Mouse (Mus musculus): Measurements from ENCODE around the gene Cyfip1. TPM values are rescaled to one million over a fixed set of nuclear protein-coding genes. Genes with fewer than 3 reads are reported as not detected.

The Cyfip1 gene
- polyA plus RNA-seq, 2 experiments, result 6.4 to 16.1 TPM

DNA sequence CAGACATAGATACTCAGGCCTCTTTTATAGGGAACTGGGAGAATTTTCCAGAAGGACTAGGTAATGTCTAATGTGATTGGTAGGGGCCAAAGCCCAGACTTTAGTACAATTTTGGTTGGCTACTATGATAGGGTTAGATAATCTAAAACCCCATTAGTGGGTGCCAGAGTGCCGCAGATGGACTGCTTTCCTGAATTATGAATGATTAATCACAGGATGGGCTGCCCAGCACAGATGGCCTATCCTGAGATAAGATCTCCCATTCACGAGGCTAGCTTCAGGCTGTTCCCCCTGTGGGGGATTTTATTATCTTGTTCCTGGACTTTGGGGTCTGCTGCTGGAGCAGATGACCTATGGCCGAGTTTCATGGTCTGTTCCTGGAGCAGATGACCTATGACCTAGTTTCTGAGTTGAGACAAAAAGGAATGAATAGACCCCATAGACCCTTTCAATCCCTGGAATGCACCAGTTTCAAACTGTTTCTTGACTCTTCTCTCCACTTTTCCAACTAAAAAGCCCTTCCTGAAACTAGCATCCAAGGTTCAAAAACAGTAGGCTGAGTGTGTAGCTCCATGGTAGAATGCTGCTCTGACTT, 125.4 kb downstream of the Cyfip1 start:
- WGBS (ENCODE audit: insufficient replicate concordance), result 38% methylated on average over 3 of the region's 3 CpGs
- ATAC-seq (ENCODE audit: insufficient read depth) (no peak), DNase-seq (ENCODE audit: low read depth in 3 of 3, low spot score in 3 of 3) (no peak)
- Histone ChIP-seq H3K36me3 (replicated peaks; ENCODE audit: control insufficient read depth, insufficient read depth, low read depth) (no peaks in the 10 kb centered on the region), H3K9me3 (ENCODE audit: control insufficient read depth, low read length) (no peaks in the 10 kb centered on the region), H3K4me1 (replicated peaks; ENCODE audit: control insufficient read depth in 2 of 2, insufficient read depth in 2 of 2, low read length in 1 of 2) (peaks cover 20 to 24% of the 10 kb centered on the region in 2 experiments), H3K27ac (no peak overlapping the region), H3K27me3 (ENCODE audit: control insufficient read depth, insufficient read depth, low read length) (no peaks in the 10 kb centered on the region), H3K4me2 (ENCODE audit: low read depth) (no peak overlapping the region), H3K4me3 (ENCODE audit: insufficient read depth in 1 of 2, low read depth in 2 of 2, low read length in 2 of 2) (no peak overlapping the region), H3K9ac (replicated peaks) (no peak overlapping the region)
- no peak for TF ChIP-seq EP300 (IDR thresholded peaks at IDR 0.05; ENCODE audit: low read depth)
- TF ChIP-seq CTCF (IDR thresholded peaks at IDR 0.05; ENCODE audit: low read depth), result no peak

DNA sequence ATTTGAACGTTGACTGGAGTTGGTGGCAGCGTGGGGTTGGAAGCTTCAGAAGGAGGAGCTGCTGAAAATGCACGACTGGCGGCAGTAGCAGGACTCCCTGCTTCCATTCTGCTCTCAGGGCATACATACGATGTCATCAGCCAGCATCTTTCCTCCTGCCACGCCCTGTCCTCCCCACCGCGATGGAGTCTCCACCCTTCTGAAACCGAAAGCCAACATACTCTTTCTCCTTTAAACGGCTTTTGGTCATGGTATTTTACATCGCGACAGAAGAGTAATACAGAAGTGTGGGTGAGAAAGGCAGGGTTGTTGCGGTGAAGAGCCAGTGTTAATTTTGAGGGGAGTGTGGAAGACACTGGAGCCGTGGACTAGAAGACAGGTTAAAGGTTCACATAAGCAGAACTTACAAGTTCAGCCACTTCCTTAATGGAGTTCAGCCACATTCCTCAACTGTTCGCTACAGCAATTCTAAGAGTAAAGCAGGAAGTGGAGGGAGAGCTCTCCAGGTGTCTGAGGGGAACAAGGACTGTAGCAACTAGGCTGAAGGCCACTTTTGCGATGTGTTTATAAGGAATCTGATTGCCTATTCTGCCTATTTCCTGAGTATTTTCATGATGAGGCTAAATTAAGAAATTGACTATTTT, 126.8 kb downstream of the Cyfip1 start:
- Histone ChIP-seq H3K9ac (replicated peaks) (peak overlapping the region; percentile 65), H3K9me3 (ENCODE audit: control insufficient read depth, low read length) (no peaks in the 10 kb centered on the region), H3K4me2 (ENCODE audit: low read depth) (peak overlapping the region; percentile 67), H3K36me3 (replicated peaks; ENCODE audit: control insufficient read depth, insufficient read depth, low read depth) (no peaks in the 10 kb centered on the region), H3K4me3 (ENCODE audit: insufficient read depth in 1 of 2, low read depth in 2 of 2, low read length in 2 of 2) (peak overlapping the region; percentile 57 to 79), H3K4me1 (replicated peaks; ENCODE audit: control insufficient read depth in 2 of 2, insufficient read depth in 2 of 2, low read length in 1 of 2) (peaks cover 12 to 19% of the 10 kb centered on the region in 2 experiments), H3K27ac (peak overlapping the region; percentile 5), H3K27me3 (ENCODE audit: control insufficient read depth, insufficient read depth, low read length) (no peaks in the 10 kb centered on the region)
- DNase-seq (ENCODE audit: low read depth in 3 of 3, low spot score in 3 of 3), result peak; percentile 24 to 74 (median 34)
- no peak for TF ChIP-seq EP300 (IDR thresholded peaks at IDR 0.05; ENCODE audit: low read depth)
- TF ChIP-seq CTCF (IDR thresholded peaks at IDR 0.05; ENCODE audit: low read depth), result peak; percentile 33; the same call in 1 of the 2 replicates
- ATAC-seq (ENCODE audit: insufficient read depth), result peak; percentile 88
- 10% methylated on average over 16 of the region's 16 CpGs for WGBS (ENCODE audit: insufficient replicate concordance)

GRCm38 (mm10) chr7:55969415-55969814, 127.9 kb downstream of the Cyfip1 start:
- H3K4me2 ChIP-seq (ENCODE audit: low read depth), result no peak overlapping the region; the same call in 1 of the 2 replicates
- no peak for DNase-seq (ENCODE audit: low read depth in 3 of 3, low spot score in 3 of 3)

GRCm38 (mm10) chr7:55974429-55974828, 132.9 kb downstream of the Cyfip1 start:
- TF ChIP-seq CTCF (IDR thresholded peaks at IDR 0.05; ENCODE audit: low read depth), result peak; percentile 60
- TF ChIP-seq EP300 (IDR thresholded peaks at IDR 0.05; ENCODE audit: low read depth), result no peak
- Histone ChIP-seq H3K9ac (replicated peaks) (no peak overlapping the region), H3K4me3 (ENCODE audit: insufficient read depth in 1 of 2, low read depth in 2 of 2, low read length in 2 of 2) (no peak overlapping the region), H3K9me3 (ENCODE audit: control insufficient read depth, low read length) (no peaks in the 10 kb centered on the region), H3K27ac (no peak overlapping the region), H3K27me3 (ENCODE audit: control insufficient read depth, insufficient read depth, low read length) (no peaks in the 10 kb centered on the region), H3K4me2 (ENCODE audit: low read depth) (no peak overlapping the region), H3K36me3 (replicated peaks; ENCODE audit: control insufficient read depth, insufficient read depth, low read depth) (peaks cover 10% of the 10 kb centered on the region), H3K4me1 (replicated peaks; ENCODE audit: control insufficient read depth in 2 of 2, insufficient read depth in 2 of 2, low read length in 1 of 2) (peaks cover 0 to 1% of the 10 kb centered on the region in 2 experiments; a peak in 1 of 4 replicates)
- WGBS (ENCODE audit: insufficient replicate concordance), result 91% methylated on average over 2 of the region's 2 CpGs
- DNase-seq (ENCODE audit: low read depth in 3 of 3, low spot score in 3 of 3), result no peak
- no peak for ATAC-seq (ENCODE audit: insufficient read depth)

More at GRCm38 (mm10) chr7:55969415-55969814, 127.9 kb downstream of the Cyfip1 start:
- peaks cover 11 to 15% of the 10 kb centered on the region in 2 experiments for H3K4me1 ChIP-seq (replicated peaks; ENCODE audit: control insufficient read depth in 2 of 2, insufficient read depth in 2 of 2, low read length in 1 of 2)
- H3K9ac ChIP-seq (replicated peaks), result 0 out of 2 replicates have a peak overlapping the region, but pooled peaks have one; percentile 13
- ATAC-seq (ENCODE audit: insufficient read depth), result no peak
- H3K27me3 ChIP-seq (ENCODE audit: control insufficient read depth, insufficient read depth, low read length), result no peaks in the 10 kb centered on the region
- no peaks in the 10 kb centered on the region for H3K36me3 ChIP-seq (replicated peaks; ENCODE audit: control insufficient read depth, insufficient read depth, low read depth)
- WGBS (ENCODE audit: insufficient replicate concordance), result 13% methylated on average over 1 of the region's 1 CpGs
- no peak overlapping the region for H3K4me3 ChIP-seq (ENCODE audit: insufficient read depth in 1 of 2, low read depth in 2 of 2, low read length in 2 of 2)
- no peaks in the 10 kb centered on the region for H3K9me3 ChIP-seq (ENCODE audit: control insufficient read depth, low read length)
- TF ChIP-seq EP300 (IDR thresholded peaks at IDR 0.05; ENCODE audit: low read depth) (no peak), CTCF (IDR thresholded peaks at IDR 0.05; ENCODE audit: low read depth) (no peak)
- peak overlapping the region; percentile 30; the same call in 1 of the 2 replicates for H3K27ac ChIP-seq

GRCm38 (mm10) chr7:55981511-55981910, 140.0 kb downstream of the Cyfip1 start:
- no peaks in the 10 kb centered on the region for H3K27me3 ChIP-seq (ENCODE audit: control insufficient read depth, insufficient read depth, low read length)
- TF ChIP-seq CTCF (IDR thresholded peaks at IDR 0.05; ENCODE audit: low read depth) (no peak), EP300 (IDR thresholded peaks at IDR 0.05; ENCODE audit: low read depth) (peak; percentile 71)
- H3K4me1 ChIP-seq (replicated peaks; ENCODE audit: control insufficient read depth in 2 of 2, insufficient read depth in 2 of 2, low read length in 1 of 2), result peaks cover 24 to 30% of the 10 kb centered on the region in 2 experiments
- WGBS (ENCODE audit: insufficient replicate concordance), result 52% methylated on average over 2 of the region's 2 CpGs
- DNase-seq (ENCODE audit: low read depth in 3 of 3, low spot score in 3 of 3), result peak in 1 of 3 experiments; percentile 24
- H3K27ac ChIP-seq, result peak overlapping the region; percentile 74
- H3K9ac ChIP-seq (replicated peaks), result no peak overlapping the region; the same call in 1 of the 2 replicates
- H3K4me3 ChIP-seq (ENCODE audit: insufficient read depth in 1 of 2, low read depth in 2 of 2, low read length in 2 of 2), result no peak overlapping the region
- H3K4me2 ChIP-seq (ENCODE audit: low read depth), result peak overlapping the region; percentile 31
- peaks cover 24% of the 10 kb centered on the region for H3K36me3 ChIP-seq (replicated peaks; ENCODE audit: control insufficient read depth, insufficient read depth, low read depth)
- no peaks in the 10 kb centered on the region for H3K9me3 ChIP-seq (ENCODE audit: control insufficient read depth, low read length)
- peak; percentile 75 for ATAC-seq (ENCODE audit: insufficient read depth)

Other genes starting within 250 kb of the Cyfip1 start
- gene Siglech, start 73.6 kb upstream of the Cyfip1 start, polyA plus RNA-seq (2012; rRNA removed), result 0.17 and 0.25 TPM in 2 replicates
- 0.24 and 0.42 TPM in 2 replicates for gene Siglech, start 73.6 kb upstream of the Cyfip1 start, polyA plus RNA-seq (2014; fragmentation: Nextera tagmentation; extraction: Ambion mirVana)
- gene Tubgcp5, start 47.6 kb upstream of the Cyfip1 start, polyA plus RNA-seq (2012; rRNA removed), result 3.4 and 4.1 TPM in 2 replicates
- 7.1 and 7.2 TPM in 2 replicates for gene Tubgcp5, start 47.6 kb upstream of the Cyfip1 start, polyA plus RNA-seq (2014; fragmentation: Nextera tagmentation; extraction: Ambion mirVana)
- gene Nipa2, start 120.7 kb downstream of the Cyfip1 start, polyA plus RNA-seq (2012; rRNA removed), result 6.9 and 9.8 TPM in 2 replicates
- gene Nipa2, start 120.7 kb downstream of the Cyfip1 start, polyA plus RNA-seq (2014; fragmentation: Nextera tagmentation; extraction: Ambion mirVana), result 27.5 and 27.9 TPM in 2 replicates
- 6.6 and 8.1 TPM in 2 replicates for gene Nipa1, start 178.2 kb downstream of the Cyfip1 start, polyA plus RNA-seq (2012; rRNA removed)
- gene Nipa1, start 178.2 kb downstream of the Cyfip1 start, polyA plus RNA-seq (2014; fragmentation: Nextera tagmentation; extraction: Ambion mirVana), result 10.9 and 12.3 TPM in 2 replicates
- 5.2 and 8.5 TPM in 2 replicates for gene Herc2, start 208.5 kb downstream of the Cyfip1 start, polyA plus RNA-seq (2012; rRNA removed)
- gene Herc2, start 208.5 kb downstream of the Cyfip1 start, polyA plus RNA-seq (2014; fragmentation: Nextera tagmentation; extraction: Ambion mirVana), result 12.1 and 15.2 TPM in 2 replicates

Data from liver, embryonic 14.5 days (tissue).